Mouse (Mus musculus) cerebellum, adult (tissue): ENCODE results near the gene Pcsk2.

Experiments
- ATAC-seq: cut with Nextera tagmentation; 2 replicates; pipeline ENCODE4 v1.9.2; 2017; ENCODE audit warnings: mild to moderate bottlenecking, moderate library complexity, mixed read lengths; ENCODE audit not compliant: insufficient number of reproducible peaks, low FRiP score, low TSS enrichment

Pcsk2 gene

DNA sequence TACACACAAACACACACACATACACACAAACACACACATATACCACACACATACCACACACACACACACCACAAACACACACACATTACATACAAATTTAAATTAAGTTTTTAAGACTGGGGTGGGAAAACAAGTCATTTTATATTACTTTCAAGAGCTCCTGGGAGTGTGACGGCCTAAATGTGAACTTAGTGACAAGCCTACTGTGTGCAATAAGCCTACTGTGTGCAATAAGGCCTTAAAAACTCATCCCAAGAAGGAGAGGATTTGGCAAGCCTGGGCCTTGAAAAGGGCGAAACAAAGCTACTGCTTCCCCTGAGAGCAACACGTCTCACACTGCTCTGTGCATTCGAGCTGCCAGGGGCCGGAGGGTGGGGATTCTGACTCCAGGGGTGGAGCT is 286.8 kb downstream of the Pcsk2 start:
- ATAC-seq = no peak

GRCm38 (mm10) chr2:143834082-143834481 is 288.1 kb downstream of the Pcsk2 start:
- ATAC-seq = no peak

- no peak for ATAC-seq
Measured at GRCm38 (mm10) chr2:143835820-143836219, 289.9 kb downstream of the Pcsk2 start.

DNA sequence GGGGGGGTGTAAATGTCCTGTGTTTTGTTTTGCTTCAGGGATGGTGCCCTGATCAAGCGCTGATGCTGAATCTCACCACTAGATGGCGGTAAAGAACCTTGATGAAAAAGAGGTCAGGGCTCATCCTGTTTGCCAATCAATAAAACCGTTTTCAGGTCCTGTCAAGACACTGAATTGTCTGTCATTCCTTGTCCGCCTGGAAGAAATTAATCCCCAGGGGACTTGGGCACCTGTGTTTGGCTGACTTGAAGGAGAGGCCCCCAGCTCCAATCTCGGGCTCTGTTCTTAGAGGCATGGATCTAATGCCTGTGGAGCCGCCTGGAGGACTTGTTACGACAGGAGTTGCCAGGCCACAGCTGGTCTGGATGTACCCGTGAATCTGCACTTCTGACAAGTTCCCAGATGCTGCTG is 291.3 kb downstream of the Pcsk2 start:
- ATAC-seq = peak; percentile 79

GRCm38 (mm10) chr2:143838698-143839097 is 292.7 kb downstream of the Pcsk2 start:
- no peak for ATAC-seq

- no peak for ATAC-seq
Measured at GRCm38 (mm10) chr2:143839458-143839857, 293.5 kb downstream of the Pcsk2 start.

DNA sequence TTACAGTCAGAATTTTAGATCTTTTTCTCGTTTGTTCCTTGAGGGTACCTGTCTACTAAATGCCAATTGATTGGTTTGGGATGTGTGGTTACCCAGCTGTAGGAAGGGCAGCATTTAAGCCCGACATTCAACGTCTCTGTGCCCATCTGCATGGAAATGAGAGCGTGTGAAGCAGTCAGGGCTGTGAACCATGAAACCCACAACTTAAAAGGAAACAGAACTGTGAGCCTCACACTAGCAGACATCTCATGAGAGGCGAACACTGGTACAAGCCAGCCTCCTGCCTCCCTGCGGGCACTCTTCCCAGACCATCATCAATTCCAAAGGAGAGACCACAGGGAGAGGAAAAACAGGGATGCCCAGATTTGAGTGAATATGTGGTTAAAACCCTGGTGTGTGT is 294.9 kb downstream of the Pcsk2 start:
- no peak for ATAC-seq

- ATAC-seq = no peak
Measured at GRCm38 (mm10) chr2:143841536-143841935, 295.6 kb downstream of the Pcsk2 start.

- ATAC-seq = no peak
Measured at GRCm38 (mm10) chr2:143844779-143845178, 298.8 kb downstream of the Pcsk2 start.

GRCm38 (mm10) chr2:143846799-143847198 is 300.8 kb downstream of the Pcsk2 start:
- no peak for ATAC-seq

GRCm38 (mm10) chr2:143847291-143847690 is 301.3 kb downstream of the Pcsk2 start:
- ATAC-seq = no peak

DNA sequence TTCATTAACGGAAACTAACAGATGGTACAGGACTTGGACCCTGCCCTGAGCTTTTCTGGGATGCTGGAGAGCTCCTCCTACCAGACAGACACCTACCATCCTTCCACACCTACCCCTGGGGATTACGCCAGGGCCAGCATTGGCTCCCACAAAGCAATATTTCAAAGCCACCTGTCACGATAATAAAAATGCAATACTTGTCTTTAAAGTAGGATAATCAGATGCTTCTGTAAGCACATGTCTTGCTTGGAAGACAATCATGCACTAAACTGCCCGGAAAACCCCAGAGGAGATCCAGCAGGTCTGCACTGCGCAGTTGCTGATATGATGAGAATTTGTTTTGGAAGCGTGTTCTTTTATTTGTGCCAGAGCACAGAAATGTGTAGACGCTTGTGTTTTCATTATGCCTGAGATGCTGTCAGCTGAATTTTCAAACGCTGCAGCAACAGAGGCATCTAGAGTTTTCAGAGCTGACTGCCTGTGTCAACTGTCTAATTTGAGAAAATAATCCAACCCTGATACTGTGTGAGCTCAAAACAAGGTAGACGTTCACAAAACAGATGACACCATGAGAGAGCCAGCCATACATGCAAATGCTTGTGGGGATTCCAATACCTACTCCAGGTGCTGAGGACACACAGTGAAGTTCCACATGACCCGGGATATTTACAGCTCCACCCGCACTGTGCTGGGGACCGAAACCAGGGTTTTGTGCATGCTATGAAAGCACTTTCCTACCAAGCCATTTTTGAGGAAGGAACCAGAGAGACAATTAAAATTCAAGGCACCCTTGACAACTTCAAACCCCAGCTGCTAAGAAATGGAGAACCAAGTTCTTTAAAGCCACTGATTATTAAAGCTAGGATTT is 305.6 kb downstream of the Pcsk2 start:
- ATAC-seq = 0 out of 2 replicates have a peak, but pooled peaks have one; percentile 42

DNA sequence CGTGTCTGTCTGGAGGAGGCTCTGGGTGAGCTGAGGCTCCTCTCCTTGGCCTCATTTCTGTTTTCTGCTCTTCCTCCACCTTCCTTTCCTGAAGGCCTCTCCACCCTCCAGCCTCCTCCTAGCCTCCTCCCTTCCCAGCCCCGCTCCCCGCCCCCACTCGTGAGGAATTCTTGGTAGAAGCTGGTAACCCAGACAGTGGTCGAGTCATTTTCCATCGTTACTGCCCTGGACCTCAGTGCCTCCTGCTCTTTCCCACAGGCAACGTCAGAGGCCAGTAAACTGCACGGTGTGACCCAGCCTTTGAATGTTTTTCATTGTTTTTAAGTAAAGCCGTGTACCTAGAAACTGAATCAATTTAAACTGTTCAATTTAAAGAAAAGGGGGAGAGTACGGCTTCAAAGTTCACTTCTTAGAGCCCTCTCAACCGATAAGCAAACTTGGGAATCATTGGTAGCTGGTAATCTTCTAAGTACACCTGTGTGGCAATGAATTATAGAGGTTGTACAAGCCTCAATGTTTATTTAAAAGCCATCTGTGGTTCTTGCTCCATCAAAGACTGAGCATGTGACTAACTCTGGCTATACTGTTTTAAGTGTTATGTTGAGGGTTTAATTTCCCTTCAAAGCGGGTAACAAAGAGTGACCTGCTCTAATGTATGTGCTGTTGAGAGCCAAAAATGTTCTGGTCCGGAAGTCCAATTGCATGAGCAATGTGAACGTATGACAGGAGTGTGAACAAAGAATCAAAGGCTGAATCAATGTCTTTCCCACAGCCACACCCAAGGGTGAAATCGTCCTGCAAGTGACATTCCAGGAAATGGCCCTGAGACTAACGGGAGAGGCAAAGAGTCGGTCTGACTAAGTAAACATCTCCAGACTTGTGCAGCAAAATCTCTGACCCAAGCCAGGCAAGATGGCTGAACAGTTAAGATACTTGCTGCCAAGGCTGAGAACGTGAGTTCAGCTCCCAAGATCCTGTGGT is 306.6 kb downstream of the Pcsk2 start:
- ATAC-seq = no peak

DNA sequence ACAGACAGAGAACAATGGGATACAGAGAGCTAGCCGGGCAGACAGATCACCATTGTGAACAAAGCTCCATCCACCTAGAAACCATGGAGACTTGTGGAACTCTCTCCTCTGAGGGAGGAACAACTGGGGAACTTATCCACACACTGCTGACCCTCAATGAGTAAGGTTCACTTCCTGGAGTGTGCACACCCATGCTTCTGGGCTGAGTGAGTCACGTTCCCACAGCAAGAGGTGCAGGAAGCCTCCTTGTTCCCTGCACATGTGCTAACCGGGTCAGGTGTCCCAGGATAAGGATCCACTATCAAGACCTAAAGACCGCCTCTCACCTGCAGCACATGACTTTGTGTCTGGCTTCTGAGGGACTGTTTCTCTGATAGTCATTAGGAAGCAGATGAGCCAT is 307.5 kb downstream of the Pcsk2 start:
- ATAC-seq = no peak

DNA sequence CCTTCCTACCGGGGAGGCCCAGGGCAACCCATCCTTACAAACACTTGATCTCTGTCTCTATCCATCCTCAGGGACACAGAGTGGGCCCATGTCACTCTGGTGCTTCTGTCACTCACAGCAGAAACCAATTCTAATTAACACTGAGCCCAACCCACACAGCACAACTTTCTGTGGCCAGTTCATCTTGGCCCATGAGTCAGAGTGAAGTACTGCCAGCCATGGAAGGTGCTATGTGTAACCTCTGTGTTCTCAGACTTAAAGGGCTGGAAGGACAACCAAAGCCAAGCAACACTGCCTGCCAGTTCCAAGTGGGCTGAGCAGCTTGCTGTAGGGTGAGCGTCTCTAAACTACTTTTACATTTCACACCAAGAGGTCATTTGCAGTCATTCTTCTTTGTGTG is 313.2 kb downstream of the Pcsk2 start:
- ATAC-seq = no peak

GRCm38 (mm10) chr2:143862484-143863231 is 316.7 kb downstream of the Pcsk2 start, which contains the start of gene Bfsp1:
Gene Bfsp1 (minus strand): TSS chr2:143863173.
- ATAC-seq = 0 out of 2 replicates have a peak, but pooled peaks have one; percentile 27

DNA sequence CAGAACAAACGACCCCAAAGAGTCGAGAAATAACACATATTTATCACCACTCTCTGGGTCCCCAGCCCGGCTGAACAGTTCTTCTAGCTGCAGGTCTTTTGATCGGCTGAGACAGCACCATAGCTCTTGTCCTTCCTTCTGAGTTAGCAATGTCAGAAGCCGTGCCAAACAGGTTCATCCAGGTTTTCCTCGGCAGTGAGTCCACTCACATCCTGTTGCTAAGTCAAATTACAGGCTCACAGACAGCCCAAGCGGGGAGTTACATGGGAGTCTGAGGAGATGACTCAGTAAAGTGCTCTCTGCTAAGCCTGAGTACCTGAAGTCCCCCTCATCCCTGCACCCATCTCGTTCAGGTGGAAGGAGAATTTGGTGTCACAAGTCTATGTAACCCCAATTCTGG is 318.6 kb downstream of the Pcsk2 start:
- no peak for ATAC-seq
